In the genomic region with DNA sequence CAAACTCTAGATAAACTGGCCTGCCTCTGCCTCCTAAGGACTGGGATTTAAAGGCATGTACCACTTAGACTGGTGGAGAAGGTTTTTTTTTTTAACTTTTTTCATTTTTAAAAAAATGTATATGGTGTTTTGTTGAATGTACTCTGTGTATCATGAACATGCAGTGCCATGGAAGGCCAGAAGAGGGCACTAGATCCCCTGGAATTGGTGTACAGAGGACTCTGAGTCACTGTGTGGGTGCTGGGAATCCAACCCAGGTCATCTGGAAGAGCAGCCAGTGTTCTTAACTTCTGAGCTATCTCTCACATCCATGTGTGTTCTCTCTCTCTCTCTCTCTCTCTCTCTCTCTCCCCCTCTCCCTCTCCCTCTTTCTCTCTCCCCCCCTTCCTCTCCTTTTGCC, we compare ENCODE assay signal across 23 mouse cellular contexts. TPM values are rescaled to one million over a fixed set of nuclear protein-coding genes. Genes with fewer than 3 reads are reported as not detected.
A peak's percentile ranks its signal among the peaks of the same experiment; 100 is the strongest.
DNase-seq lines count a peak whose midpoint lies in the region; ATAC-seq and TF ChIP-seq lines count a peak whose summit lies in the region.
"Had no signal": no experiment of that assay in that cellular context is flagged by ENCODE, and none has a peak within 500 bp of the region (broad histone marks: within the 10 kb centered on the region; RNA-seq: fewer than 3 reads in every experiment).

No protein-coding gene starts in this region.

- H3K4me3 ChIP-seq in liver, adult 2 months (ENCODE audit: insufficient read depth, low read depth, low read length): no peak overlapping the region
- no peak overlapping the region for H3K4me3 ChIP-seq in testis, adult 2 months (ENCODE audit: control insufficient read depth, low read depth, low read length)
- no peak overlapping the region for H3K4me3 ChIP-seq in stomach, postnatal 0 days (ENCODE audit: low read depth, low read length)
- no peak overlapping the region for H3K4me3 ChIP-seq in limb, embryonic 10.5 days
- H3K4me3 ChIP-seq: forebrain, embryonic 15.5 days; hindbrain, embryonic 12.5 days; megakaryocyte, embryonic 14.5 days; midbrain, embryonic 15.5 days had no signal

- H3K9me3 ChIP-seq in stomach, postnatal 0 days (ENCODE audit: control insufficient read depth, low read length): no peaks in the 10 kb centered on the region
- H3K9me3 ChIP-seq in limb, embryonic 10.5 days (replicated peaks): no peaks in the 10 kb centered on the region
- H3K9me3 ChIP-seq: forebrain, embryonic 15.5 days; hindbrain, embryonic 12.5 days; megakaryocyte, embryonic 14.5 days; midbrain, embryonic 15.5 days had no signal

- H3K27me3 ChIP-seq in liver, adult 2 months (ENCODE audit: control insufficient read depth, insufficient read depth, low read length): no peaks in the 10 kb centered on the region
- H3K27me3 ChIP-seq in testis, adult 2 months (ENCODE audit: control insufficient read depth, insufficient read depth, low read length): no peaks in the 10 kb centered on the region
- no peaks in the 10 kb centered on the region for H3K27me3 ChIP-seq in stomach, postnatal 0 days (ENCODE audit: control insufficient read depth, insufficient read depth, low read length)
- H3K27me3 ChIP-seq in limb, embryonic 10.5 days (ENCODE audit: low read depth, poor library complexity, severe bottlenecking): no peaks in the 10 kb centered on the region
- H3K27me3 ChIP-seq: CH12.LX; forebrain, embryonic 15.5 days; hindbrain, embryonic 12.5 days; megakaryocyte, embryonic 14.5 days; midbrain, embryonic 15.5 days had no signal

- no peak overlapping the region for H3K4me2 ChIP-seq in stomach, postnatal 0 days (replicated peaks; ENCODE audit: low read depth)
- H3K4me2 ChIP-seq: forebrain, embryonic 15.5 days; heart, embryonic 11.5 days; hindbrain, embryonic 12.5 days; midbrain, embryonic 15.5 days had no signal

- H3K9ac ChIP-seq in liver, adult 2 months (ENCODE audit: low read depth, low read length): no peak overlapping the region
- no peak overlapping the region for H3K9ac ChIP-seq in stomach, postnatal 0 days (ENCODE audit: low read length)
- H3K9ac ChIP-seq: forebrain, embryonic 15.5 days; hindbrain, embryonic 12.5 days; midbrain, embryonic 15.5 days had no signal

- peak; percentile 15 for DNase-seq in CD4-positive, CD25-positive, alpha-beta regulatory T cell, adult 2 months (ENCODE audit: low read depth, low spot score)
- no peak for DNase-seq in liver, adult 2 months (ENCODE audit: extremely low read depth, low read depth, low spot score)
- DNase-seq in liver: no peak
- no peak for DNase-seq in testis, postnatal 10 days (ENCODE audit: low spot score)
- DNase-seq in stomach, postnatal 0 days (ENCODE audit: low spot score): no peak
- no peak for DNase-seq in limb, embryonic 10.5 days (ENCODE audit: low spot score)
- DNase-seq: adrenal gland, postnatal 25 days; cerebellum, adult 11-12 months; cerebellum, postnatal 14 days; heart, postnatal 14 days; layer of hippocampus, postnatal 36 days; lung, postnatal 10 days; right cerebral cortex, postnatal 25 days; thymus, postnatal 36 days had no signal

- peaks cover 55% of the 10 kb centered on the region for H3K36me3 ChIP-seq in liver, adult 2 months (ENCODE audit: control insufficient read depth, insufficient read depth, low read length)
- no peaks in the 10 kb centered on the region for H3K36me3 ChIP-seq in testis, adult 2 months (ENCODE audit: control insufficient read depth, insufficient read depth, low read length)
- peaks cover 10% of the 10 kb centered on the region; the same call in 1 of the 2 replicates for H3K36me3 ChIP-seq in stomach, postnatal 0 days (ENCODE audit: control insufficient read depth, insufficient read depth, low read length)
- H3K36me3 ChIP-seq in limb, embryonic 10.5 days: peaks cover 29% of the 10 kb centered on the region
- H3K36me3 ChIP-seq: forebrain, embryonic 15.5 days; hindbrain, embryonic 12.5 days; midbrain, embryonic 15.5 days had no signal

- no peaks in the 10 kb centered on the region for H3K79me2 ChIP-seq in liver, adult 2 months (ENCODE audit: control insufficient read depth, insufficient read depth, low read length)

- no peak for TF ChIP-seq EP300 in stomach, postnatal 0 days (optimal IDR thresholded peaks at IDR 0.05)

- TF ChIP-seq POLR2A in liver, adult 2 months (IDR thresholded peaks at IDR 0.05; ENCODE audit: extremely low read depth, insufficient read depth, low read length): no peak
- no peak for TF ChIP-seq POLR2A in testis, adult 2 months (IDR thresholded peaks at IDR 0.05; ENCODE audit: control insufficient read depth, low read depth, low read length)

- H3K27ac ChIP-seq in liver, adult 2 months (replicated peaks; ENCODE audit: insufficient read depth, low read depth, low read length): no peak overlapping the region
- H3K27ac ChIP-seq in testis, adult 2 months (ENCODE audit: control insufficient read depth, insufficient read depth, low read depth, low read length): no peak overlapping the region
- no peak overlapping the region for H3K27ac ChIP-seq in stomach, postnatal 0 days (replicated peaks)
- H3K27ac ChIP-seq in limb, embryonic 10.5 days: no peak overlapping the region
- H3K27ac ChIP-seq: forebrain, embryonic 15.5 days; hindbrain, embryonic 12.5 days; midbrain, embryonic 15.5 days had no signal

- ATAC-seq in CD4-positive, CD25-positive, alpha-beta regulatory T cell, adult 4 months: no peak
- ATAC-seq in stomach, postnatal 0 days (ENCODE audit: low FRiP score, low TSS enrichment): no peak
- ATAC-seq: forebrain, embryonic 15.5 days; inflammation-experienced regulatory T-cells, adult 6 months; midbrain, embryonic 15.5 days had no signal

- H3K4me1 ChIP-seq in liver, adult 2 months (ENCODE audit: control insufficient read depth, insufficient read depth, low read length): no peaks in the 10 kb centered on the region
- H3K4me1 ChIP-seq in testis, adult 2 months (ENCODE audit: control insufficient read depth, insufficient read depth, low read length): no peaks in the 10 kb centered on the region
- no peaks in the 10 kb centered on the region for H3K4me1 ChIP-seq in stomach, postnatal 0 days (replicated peaks; ENCODE audit: control insufficient read depth, insufficient read depth)
- H3K4me1 ChIP-seq in limb, embryonic 10.5 days: peaks cover 17% of the 10 kb centered on the region
- H3K4me1 ChIP-seq: forebrain, embryonic 15.5 days; hindbrain, embryonic 12.5 days; megakaryocyte, embryonic 14.5 days had no signal

- TF ChIP-seq CTCF in liver, adult 2 months (IDR thresholded peaks at IDR 0.05; ENCODE audit: low read depth, low read length): peak; percentile 11; the same call in 1 of the 2 replicates
- peak; percentile 38; the same call in 1 of the 2 replicates for TF ChIP-seq CTCF in testis, adult 2 months (IDR thresholded peaks at IDR 0.05; ENCODE audit: control insufficient read depth, insufficient read depth, insufficient replicate concordance, low read depth, low read length)
- peak; percentile 39 for TF ChIP-seq CTCF in stomach, postnatal 0 days (IDR thresholded peaks at IDR 0.05; ENCODE audit: low read depth)

RNA-seq across cellular contexts. Expression of a gene that starts 20.3 kb away (rescaled TPM):
- 1,000 to 10,000 TPM; 1,268 to 2,675 TPM for polyA plus RNA-seq in CD4-positive, CD25-positive, alpha-beta regulatory T cell, adult 4 months (2017; shearing (Covaris generic))
- 646 and 675 TPM in 2 replicates for total RNA-seq in liver, adult 2 months (2014; rRNA removed)
- polyA plus RNA-seq in liver, adult 2 months (2012; rRNA removed): 94.6 and 104 TPM in 2 replicates
- polyA plus RNA-seq in testis, adult 2 months (2012; rRNA removed): 89.9 and 90.6 TPM in 2 replicates
- 1,183 and 1,198 TPM in 2 replicates for polyA plus RNA-seq in stomach, postnatal 0 days (2015; fragmentation: Nextera tagmentation; extraction: Ambion mirVana)
- 1,202 and 1,379 TPM in 2 replicates for polyA plus RNA-seq in limb, embryonic 10.5 days (2016; fragmentation: Nextera tagmentation; extraction: Ambion mirVana)

Comparison
In these comparisons a context has a peak if more than half of its experiments do, and no peak if none do; other contexts are left out.
1. RNA of a gene that starts 20.3 kb away (polyA plus RNA-seq): 1,268 to 2,675 TPM in CD4-positive, CD25-positive, alpha-beta regulatory T cell, adult 4 months, 1,202 to 1,379 TPM in limb, embryonic 10.5 days and 1,183 to 1,198 TPM in stomach, postnatal 0 days; 94.6 to 104 TPM in liver, adult 2 months and 89.9 to 90.6 TPM in testis, adult 2 months; every median in the first group is over 10 times any median in the second.
2. Peak in every context shown above with its lines, with median percentiles within 50 percentile points of each other: CTCF ChIP-seq.